Mouse (Mus musculus): ENCODE measurements around the gene Med24. TPM values are rescaled to one million over a fixed set of nuclear protein-coding genes. Genes with fewer than 3 reads are reported as not detected.
A peak's percentile ranks its signal among the peaks of the same experiment; 100 is the strongest.

Med24 gene
- polyA plus RNA-seq, 1 experiment, result 33.1 TPM

DNA sequence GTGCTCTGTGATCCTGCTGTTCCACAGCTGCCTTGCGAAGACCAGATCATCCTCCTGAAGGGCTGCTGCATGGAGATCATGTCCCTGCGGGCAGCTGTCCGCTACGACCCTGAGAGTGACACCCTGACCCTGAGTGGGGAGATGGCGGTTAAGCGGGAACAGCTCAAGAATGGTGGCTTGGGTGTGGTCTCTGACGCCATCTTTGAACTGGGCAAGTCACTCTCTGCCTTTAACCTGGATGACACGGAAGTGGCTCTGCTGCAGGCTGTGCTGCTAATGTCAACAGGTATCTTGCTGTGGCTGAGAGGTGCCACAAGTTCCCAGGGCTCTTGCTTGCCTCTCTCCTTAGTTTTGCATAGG, 34.2 kb upstream of the Med24 start:
- Histone ChIP-seq H3K79me2 (ENCODE audit: control insufficient read depth, insufficient read depth) (no peaks in the 10 kb centered on the region), H3ac (ENCODE audit: control insufficient read depth, insufficient read length, low read depth) (no peak overlapping the region), H3K79me3 (ENCODE audit: low read depth) (no peaks in the 10 kb centered on the region), H3K4me3 (ENCODE audit: insufficient read depth, poor library complexity, severe bottlenecking) (no peak overlapping the region), H3K36me3 (ENCODE audit: control insufficient read depth, insufficient read depth) (peaks cover 7% of the 10 kb centered on the region), H3K27me3 (ENCODE audit: control insufficient read depth, insufficient read depth, insufficient read length) (no peaks in the 10 kb centered on the region)
- TF ChIP-seq CTCF (IDR thresholded peaks at IDR 0.05; ENCODE audit: control insufficient read depth, insufficient read depth, insufficient read length) (no peak), MAX (IDR thresholded peaks at IDR 0.05) (no peak)

DNA sequence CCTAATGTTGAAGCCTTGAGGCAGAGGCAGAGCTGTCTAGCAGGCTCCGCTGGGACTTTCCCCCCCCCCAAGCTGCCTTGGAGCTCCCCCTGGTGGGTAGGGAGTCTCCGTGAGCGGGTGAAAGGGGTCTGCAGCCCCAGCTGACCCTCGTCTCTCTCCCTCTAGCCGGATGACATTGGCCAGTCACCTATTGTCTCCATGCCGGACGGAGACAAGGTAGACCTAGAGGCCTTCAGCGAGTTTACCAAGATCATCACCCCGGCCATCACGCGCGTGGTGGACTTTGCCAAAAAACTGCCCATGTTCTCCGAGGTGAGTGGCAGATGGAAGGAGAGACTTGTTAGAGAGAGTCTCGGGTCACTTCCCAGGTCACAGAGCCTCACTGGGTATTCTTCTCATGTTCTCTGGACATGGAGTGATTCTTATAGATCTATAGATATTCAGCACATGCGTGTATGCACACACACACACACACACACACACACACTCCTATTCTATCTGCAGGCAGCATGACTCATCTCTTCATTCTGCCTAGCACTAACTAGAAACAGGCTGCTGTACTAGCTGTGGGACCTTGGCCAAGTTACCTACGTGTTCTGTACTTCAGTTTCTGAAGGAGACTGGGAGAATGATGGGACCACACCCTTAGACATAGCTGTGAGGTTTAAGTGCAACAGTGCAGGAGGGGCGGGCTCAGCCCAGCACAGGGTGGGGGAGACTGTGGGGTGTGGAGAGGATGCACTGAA, 33.7 kb upstream of the Med24 start:
- H3K79me2 ChIP-seq (ENCODE audit: control insufficient read depth, insufficient read depth), result no peaks in the 10 kb centered on the region
- no peaks in the 10 kb centered on the region for H3K79me3 ChIP-seq (ENCODE audit: low read depth)
- no peak overlapping the region for H3ac ChIP-seq (ENCODE audit: control insufficient read depth, insufficient read length, low read depth)
- TF ChIP-seq CTCF (IDR thresholded peaks at IDR 0.05; ENCODE audit: control insufficient read depth, insufficient read depth, insufficient read length) (no peak), FOSL1 (IDR thresholded peaks at IDR 0.05; ENCODE audit: insufficient read depth, low read length, poor library complexity, severe bottlenecking) (no peak), MYOD1 (IDR thresholded peaks at IDR 0.05; ENCODE audit: control insufficient read depth, insufficient read length, low read depth) (no peak), USF1 (IDR thresholded peaks at IDR 0.05; ENCODE audit: low read depth) (no peak), CEBPB (IDR thresholded peaks at IDR 0.05; ENCODE audit: low read depth) (no peak), MAX (IDR thresholded peaks at IDR 0.05) (no peak), MYOG (IDR thresholded peaks at IDR 0.05; ENCODE audit: control insufficient read depth, extremely low read depth, insufficient read length) (no peak)
- peaks cover 2% of the 10 kb centered on the region for H3K36me3 ChIP-seq (ENCODE audit: control insufficient read depth, insufficient read depth)
- no peak overlapping the region for H3K4me3 ChIP-seq (ENCODE audit: insufficient read depth, poor library complexity, severe bottlenecking)
- H3K27me3 ChIP-seq (ENCODE audit: control insufficient read depth, insufficient read depth, insufficient read length), result no peaks in the 10 kb centered on the region

DNA sequence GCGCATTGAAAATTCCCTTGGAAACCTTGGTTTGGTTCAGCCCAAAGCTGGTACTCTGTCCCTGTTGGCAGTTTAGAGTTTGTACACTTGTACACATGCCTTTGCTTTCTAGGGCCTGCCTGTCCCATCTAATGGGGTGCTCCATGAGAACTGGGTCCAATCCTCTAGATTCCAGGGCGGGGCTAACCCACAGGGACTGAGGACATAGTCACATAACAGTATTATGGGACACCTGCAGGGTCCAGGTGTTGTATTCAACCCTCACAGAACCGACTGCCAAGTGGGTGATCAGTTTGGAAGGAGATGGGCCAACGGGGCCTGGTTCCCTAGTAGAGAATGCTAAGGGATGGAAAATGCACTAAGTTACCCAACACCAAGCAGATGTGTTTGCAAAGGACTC, 32.7 kb upstream of the Med24 start:
- no peaks in the 10 kb centered on the region for H3K27me3 ChIP-seq (ENCODE audit: control insufficient read depth, insufficient read depth, insufficient read length)
- H3ac ChIP-seq (ENCODE audit: control insufficient read depth, insufficient read length, low read depth), result no peak overlapping the region
- TF ChIP-seq USF1 (IDR thresholded peaks at IDR 0.05; ENCODE audit: low read depth), result no peak
- H3K36me3 ChIP-seq (ENCODE audit: control insufficient read depth, insufficient read depth), result no peaks in the 10 kb centered on the region
- H3K4me3 ChIP-seq (ENCODE audit: insufficient read depth, poor library complexity, severe bottlenecking), result no peak overlapping the region
- no peaks in the 10 kb centered on the region for H3K79me3 ChIP-seq (ENCODE audit: low read depth)
- H3K79me2 ChIP-seq (ENCODE audit: control insufficient read depth, insufficient read depth), result no peaks in the 10 kb centered on the region

DNA sequence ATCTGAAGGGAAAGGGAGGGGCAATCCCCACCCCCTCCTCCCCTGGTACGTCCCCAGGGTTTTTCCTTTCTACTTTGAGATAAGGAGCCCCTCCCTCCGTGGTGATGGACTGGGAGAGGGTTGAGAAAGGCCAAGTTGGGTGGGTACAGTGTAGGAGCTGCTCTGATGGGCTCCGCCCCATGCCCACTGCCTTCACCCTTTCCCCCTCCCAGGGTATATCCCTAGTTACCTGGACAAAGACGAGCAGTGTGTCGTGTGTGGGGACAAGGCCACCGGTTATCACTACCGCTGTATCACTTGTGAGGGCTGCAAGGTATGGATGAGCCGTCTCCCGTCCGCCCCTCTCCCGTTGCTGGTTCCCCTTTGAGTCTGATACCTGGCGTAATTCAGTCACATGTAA, 27.5 kb upstream of the Med24 start:
- TF ChIP-seq MAX (IDR thresholded peaks at IDR 0.05), result no peak
- no peak for TF ChIP-seq USF1 (IDR thresholded peaks at IDR 0.05; ENCODE audit: low read depth)
- no peak for TF ChIP-seq CTCF (IDR thresholded peaks at IDR 0.05; ENCODE audit: control insufficient read depth, insufficient read depth, insufficient read length)
- TF ChIP-seq MYOD1 (IDR thresholded peaks at IDR 0.05; ENCODE audit: control insufficient read depth, insufficient read length, low read depth), result no peak
- no peak for TF ChIP-seq FOSL1 (IDR thresholded peaks at IDR 0.05; ENCODE audit: insufficient read depth, low read length, poor library complexity, severe bottlenecking)
- no peak for TF ChIP-seq CEBPB (IDR thresholded peaks at IDR 0.05; ENCODE audit: low read depth)
- no peak for TF ChIP-seq MYOG (IDR thresholded peaks at IDR 0.05; ENCODE audit: control insufficient read depth, extremely low read depth, insufficient read length)
- Histone ChIP-seq H3K4me3 (ENCODE audit: insufficient read depth, poor library complexity, severe bottlenecking) (no peak overlapping the region), H3K79me3 (ENCODE audit: low read depth) (no peaks in the 10 kb centered on the region), H3K36me3 (ENCODE audit: control insufficient read depth, insufficient read depth) (no peaks in the 10 kb centered on the region), H3K27me3 (ENCODE audit: control insufficient read depth, insufficient read depth, insufficient read length) (no peaks in the 10 kb centered on the region), H3K79me2 (ENCODE audit: control insufficient read depth, insufficient read depth) (peaks cover 7% of the 10 kb centered on the region), H3ac (ENCODE audit: control insufficient read depth, insufficient read length, low read depth) (no peak overlapping the region)

DNA sequence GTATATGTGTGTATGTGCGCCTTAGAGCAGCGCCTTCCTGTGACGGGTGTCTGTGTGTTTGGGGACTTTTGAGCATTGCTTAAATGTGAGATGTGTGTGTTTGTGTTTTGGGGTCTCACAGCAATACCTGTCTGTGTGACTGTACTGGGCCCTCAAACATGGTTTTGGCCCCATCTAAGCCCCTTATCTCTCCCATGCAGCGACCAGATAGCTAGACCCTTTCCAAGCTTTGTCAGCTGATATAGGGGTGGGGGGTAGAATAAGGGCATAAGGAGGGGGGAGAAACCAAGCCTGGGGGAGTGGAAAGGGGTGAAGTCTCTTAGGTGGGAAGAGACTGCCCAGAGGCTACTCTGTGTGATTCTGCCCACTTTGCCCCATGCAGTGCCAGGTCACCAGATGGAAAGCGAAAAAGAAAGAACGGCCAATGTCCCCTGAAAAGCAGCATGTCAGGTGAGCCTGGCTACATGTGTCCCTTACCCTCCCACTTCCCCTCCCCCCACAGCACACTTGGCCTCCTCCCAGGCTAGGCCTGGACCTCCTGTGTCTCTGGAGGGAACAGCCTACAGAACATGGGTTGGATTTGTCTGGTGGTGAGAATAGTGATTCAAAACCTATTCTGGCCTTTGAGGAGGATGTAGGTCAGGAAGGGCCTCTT, 26.6 kb upstream of the Med24 start:
- peaks cover 9% of the 10 kb centered on the region for H3K79me2 ChIP-seq (ENCODE audit: control insufficient read depth, insufficient read depth)
- H3K27me3 ChIP-seq (ENCODE audit: control insufficient read depth, insufficient read depth, insufficient read length), result no peaks in the 10 kb centered on the region
- no peak overlapping the region for H3ac ChIP-seq (ENCODE audit: control insufficient read depth, insufficient read length, low read depth)
- H3K4me3 ChIP-seq (ENCODE audit: insufficient read depth, poor library complexity, severe bottlenecking), result no peak overlapping the region
- no peaks in the 10 kb centered on the region for H3K79me3 ChIP-seq (ENCODE audit: low read depth)
- no peaks in the 10 kb centered on the region for H3K36me3 ChIP-seq (ENCODE audit: control insufficient read depth, insufficient read depth)
- no peak for TF ChIP-seq FOSL1 (IDR thresholded peaks at IDR 0.05; ENCODE audit: insufficient read depth, low read length, poor library complexity, severe bottlenecking)
- no peak for TF ChIP-seq MYOD1 (IDR thresholded peaks at IDR 0.05; ENCODE audit: control insufficient read depth, insufficient read length, low read depth)
- TF ChIP-seq CTCF (IDR thresholded peaks at IDR 0.05; ENCODE audit: control insufficient read depth, insufficient read depth, insufficient read length), result no peak
- no peak for TF ChIP-seq MYOG (IDR thresholded peaks at IDR 0.05; ENCODE audit: control insufficient read depth, extremely low read depth, insufficient read length)
- no peak for TF ChIP-seq USF1 (IDR thresholded peaks at IDR 0.05; ENCODE audit: low read depth)
- TF ChIP-seq MAX (IDR thresholded peaks at IDR 0.05), result no peak
- no peak for TF ChIP-seq CEBPB (IDR thresholded peaks at IDR 0.05; ENCODE audit: low read depth)

DNA sequence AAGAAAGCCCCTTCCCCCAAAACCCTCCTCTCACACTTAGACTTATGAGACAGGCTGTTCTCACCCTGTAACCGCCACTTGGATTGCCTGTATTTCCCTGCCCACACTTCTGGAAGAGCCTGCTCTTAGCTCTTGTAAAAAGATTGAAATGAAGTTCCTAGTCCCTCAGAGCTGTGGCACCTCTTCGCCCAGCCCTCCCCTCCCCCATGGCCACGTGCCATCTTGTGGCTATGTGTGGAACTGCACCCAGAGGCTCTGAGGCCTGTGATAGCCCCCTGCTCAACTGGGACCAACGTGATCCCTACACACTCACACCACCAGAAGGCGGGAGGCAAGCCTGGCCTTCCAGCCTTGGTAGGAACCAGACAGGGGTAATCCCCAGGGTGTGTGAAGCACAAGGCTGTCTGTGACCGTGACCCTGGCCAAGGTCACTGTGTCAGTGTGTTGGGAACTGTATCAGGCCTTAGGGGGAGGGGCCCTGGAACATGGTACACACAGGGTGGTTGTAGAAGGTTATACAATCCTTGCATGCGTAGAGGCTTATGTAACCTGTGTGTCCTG, 25.5 kb upstream of the Med24 start:
- Histone ChIP-seq H3ac (ENCODE audit: control insufficient read depth, insufficient read length, low read depth) (no peak overlapping the region), H3K4me3 (ENCODE audit: insufficient read depth, poor library complexity, severe bottlenecking) (no peak overlapping the region), H3K36me3 (ENCODE audit: control insufficient read depth, insufficient read depth) (no peaks in the 10 kb centered on the region), H3K79me3 (ENCODE audit: low read depth) (no peaks in the 10 kb centered on the region), H3K79me2 (ENCODE audit: control insufficient read depth, insufficient read depth) (peaks cover 9% of the 10 kb centered on the region), H3K27me3 (ENCODE audit: control insufficient read depth, insufficient read depth, insufficient read length) (no peaks in the 10 kb centered on the region)
- peak; percentile 57 for TF ChIP-seq MAX (IDR thresholded peaks at IDR 0.05)
- TF ChIP-seq USF1 (IDR thresholded peaks at IDR 0.05; ENCODE audit: low read depth), result peak; percentile 78
- no peak for TF ChIP-seq FOSL1 (IDR thresholded peaks at IDR 0.05; ENCODE audit: insufficient read depth, low read length, poor library complexity, severe bottlenecking)
- no peak for TF ChIP-seq MYOD1 (IDR thresholded peaks at IDR 0.05; ENCODE audit: control insufficient read depth, insufficient read length, low read depth)
- peak; percentile 87 for TF ChIP-seq CTCF (IDR thresholded peaks at IDR 0.05; ENCODE audit: control insufficient read depth, insufficient read depth, insufficient read length)
- TF ChIP-seq MYOG (IDR thresholded peaks at IDR 0.05; ENCODE audit: control insufficient read depth, extremely low read depth, insufficient read length), result no peak

Data from C2C12 (cell line).